27 mouse cellular contexts compared by ENCODE assay signal in genomic region chr3:89077383-89077782, GRCm38 (mm10). TPM values are rescaled to one million over a fixed set of nuclear protein-coding genes. Genes with fewer than 3 reads are reported as not detected.
"Had no signal": no experiment of that assay in that cellular context is flagged by ENCODE, and none has a peak within 500 bp of the region (broad histone marks: within the 10 kb centered on the region; RNA-seq: fewer than 3 reads in every experiment).

No protein-coding gene starts in this region.

- H3K4me2 ChIP-seq: heart, embryonic 11.5 days; heart, embryonic 13.5 days; heart, embryonic 15.5 days; hindbrain, embryonic 13.5 days; hindbrain, embryonic 15.5 days; limb, embryonic 12.5 days; liver, embryonic 13.5 days; liver, embryonic 15.5 days had no signal

- H3K9me3 ChIP-seq: heart, embryonic 13.5 days; heart, embryonic 15.5 days; hindbrain, embryonic 13.5 days; hindbrain, embryonic 15.5 days; limb, embryonic 10.5 days; limb, embryonic 12.5 days; liver, embryonic 13.5 days; liver, embryonic 15.5 days had no signal

- H3K27me3 ChIP-seq: heart, embryonic 13.5 days; heart, embryonic 15.5 days; hindbrain, embryonic 13.5 days; hindbrain, embryonic 15.5 days; limb, embryonic 12.5 days; liver, embryonic 13.5 days; liver, embryonic 15.5 days had no signal

- DNase-seq: forebrain, postnatal 0 days; gastrocnemius, adult 2 months; gastrocnemius, postnatal 10 days; gastrocnemius, postnatal 25 days; heart, adult 18-20 months; heart, postnatal 14 days; heart, postnatal 36 days; kidney, adult 18-20 months; kidney, adult 8-10 months; kidney, postnatal 10 days; kidney, postnatal 25 days; kidney, postnatal 4 days; liver; liver, embryonic 13.5 days had no signal

- H3K4me1 ChIP-seq: heart, embryonic 13.5 days; heart, embryonic 15.5 days; hindbrain, embryonic 13.5 days; hindbrain, embryonic 15.5 days; limb, embryonic 10.5 days; limb, embryonic 12.5 days; liver, embryonic 15.5 days had no signal

- H3K27ac ChIP-seq: gastrocnemius, adult 2 months; heart, embryonic 13.5 days; heart, embryonic 15.5 days; hindbrain, embryonic 13.5 days; hindbrain, embryonic 15.5 days; hindbrain, postnatal 0 days; layer of hippocampus, adult 2 months; left cerebral cortex, adult 2 months; limb, embryonic 10.5 days; limb, embryonic 12.5 days; liver, embryonic 13.5 days; liver, embryonic 15.5 days had no signal

- H3K4me3 ChIP-seq: gastrocnemius, adult 2 months; heart, embryonic 13.5 days; heart, embryonic 15.5 days; hindbrain, embryonic 13.5 days; hindbrain, embryonic 15.5 days; layer of hippocampus, adult 2 months; left cerebral cortex, adult 2 months; limb, embryonic 10.5 days; limb, embryonic 12.5 days; liver, embryonic 13.5 days; liver, embryonic 15.5 days had no signal

- H3K9ac ChIP-seq: forebrain, postnatal 0 days; heart, embryonic 13.5 days; heart, embryonic 15.5 days; hindbrain, embryonic 13.5 days; hindbrain, embryonic 15.5 days; limb, embryonic 12.5 days; liver, embryonic 13.5 days; liver, embryonic 15.5 days had no signal

- ATAC-seq: forebrain, postnatal 0 days; hindbrain, postnatal 0 days had no signal

RNA-seq across cellular contexts. Expression of gene Gm43738, which starts 23.5 kb away (rescaled TPM):
- polyA plus RNA-seq: forebrain, postnatal 0 days; heart, embryonic 11.5 days; heart, embryonic 13.5 days; heart, postnatal 0 days; hindbrain, embryonic 13.5 days; hindbrain, embryonic 15.5 days; hindbrain, postnatal 0 days; kidney, embryonic 16.5 days; liver, embryonic 13.5 days; liver, embryonic 15.5 days had no signal
